Mouse (Mus musculus) spleen, embryonic (tissue): ENCODE data around the gene BC025920.
"Not testable (repeated sequence)": the region's sequence is repeated elsewhere in the genome, so short reads cannot be mapped to it uniquely, and the experiment has no call there.

Experiments used
- CTCF ChIA-PET: fragments of 350-600 bp; sonication (Branson Sonifier 250); formaldehyde crosslinking; loops from one replicate; lab custom pipeline; 2022; lab: Charles Lee

The BC025920 gene

DNA sequence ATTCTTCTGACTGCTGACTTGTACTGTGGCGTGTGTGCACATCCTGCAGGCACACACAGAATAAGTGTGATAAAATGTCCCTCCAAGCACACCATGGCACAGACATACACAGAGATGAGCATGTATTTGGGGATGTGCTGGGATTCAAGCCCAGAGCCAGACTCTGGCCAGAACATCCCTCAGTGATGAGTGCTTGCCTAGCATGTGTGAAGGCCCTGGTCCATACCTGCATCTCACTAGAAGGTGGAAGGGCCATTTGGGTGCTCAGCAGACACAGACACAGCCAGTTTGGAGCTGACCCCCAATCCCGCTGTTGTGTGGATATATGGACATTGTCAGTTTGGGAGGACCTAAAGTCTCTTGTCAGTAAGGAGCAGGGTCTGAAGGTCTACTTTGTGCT, 35.5 kb downstream of the BC025920 start:
- CTCF ChIA-PET, result no interaction called here

DNA sequence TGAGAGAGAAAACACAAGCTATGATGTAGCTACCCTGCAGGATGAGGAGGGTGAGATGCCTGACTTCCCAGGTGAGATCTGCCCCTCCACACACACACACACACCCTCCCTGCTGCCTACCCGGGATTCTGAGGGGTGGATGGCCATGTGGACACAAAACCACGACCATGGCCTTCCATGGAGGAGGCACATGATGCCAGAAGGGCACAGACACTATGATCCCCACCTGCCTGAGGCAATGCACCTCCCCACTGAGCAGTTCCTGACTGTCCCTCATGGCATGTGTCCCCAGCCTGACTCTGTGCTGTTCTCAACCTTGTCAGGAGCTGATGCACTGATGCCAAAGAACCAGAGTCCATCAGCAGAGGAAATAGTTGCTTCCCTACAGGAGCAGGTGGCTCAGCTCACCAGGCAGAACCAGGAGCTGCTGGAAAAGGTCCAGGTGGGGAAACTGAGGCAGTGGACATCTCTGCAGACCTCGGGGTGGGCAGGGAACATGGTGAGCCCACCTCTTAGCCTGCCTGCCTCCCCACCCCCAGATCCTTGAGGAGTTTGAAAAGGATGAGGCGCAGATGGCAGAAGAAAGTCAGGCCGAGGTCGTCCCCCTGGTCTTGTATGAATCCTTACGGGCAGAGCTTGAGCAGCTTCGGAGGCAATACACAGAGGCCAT, 36.0 kb downstream of the BC025920 start:
- CTCF ChIA-PET, result no interaction called here

DNA sequence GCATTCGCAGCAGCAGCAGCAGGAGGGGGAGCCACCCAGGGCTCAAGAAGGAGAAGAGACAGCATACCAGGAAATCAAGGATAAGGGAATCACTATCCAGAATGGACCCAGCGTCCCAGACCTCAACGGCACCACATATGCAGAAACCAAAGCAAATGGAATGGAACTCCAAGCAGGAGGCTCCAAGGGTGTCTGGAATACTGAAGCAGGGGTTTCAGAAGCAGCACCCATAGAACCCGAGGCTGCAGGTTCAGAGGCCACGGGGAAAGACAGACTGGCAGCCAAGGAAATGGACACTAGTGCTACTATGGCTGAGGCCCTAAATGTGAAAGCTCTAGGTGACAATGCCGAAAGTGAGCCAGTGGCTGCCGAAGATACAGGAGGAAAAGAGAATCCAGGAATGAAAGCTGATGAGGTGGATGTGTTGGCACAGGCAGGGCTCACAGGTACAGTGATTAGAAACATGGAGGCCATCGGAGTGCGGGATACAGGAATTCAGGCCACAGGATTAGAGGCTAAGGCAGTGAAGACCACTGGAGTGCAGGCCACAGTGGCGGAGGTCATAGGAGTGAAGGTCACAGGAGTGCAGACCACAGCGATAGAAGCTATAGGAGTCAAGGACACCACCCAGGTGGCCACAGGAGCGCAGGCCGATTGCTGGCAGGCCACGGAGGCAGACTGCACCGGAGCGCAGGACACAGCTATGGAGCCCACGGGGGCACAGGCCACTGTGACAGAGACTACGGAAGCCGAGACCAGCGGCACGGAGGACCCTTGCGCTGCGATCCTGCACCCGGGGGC, 36.8 kb downstream of the BC025920 start:
- CTCF ChIA-PET, result interaction anchor here (0.6 to 0.9 kb wide), 2 partner anchors 9 to 13 kb away, joined by 5 to 16 read pairs; no protein-coding TSS in a partner anchor

DNA sequence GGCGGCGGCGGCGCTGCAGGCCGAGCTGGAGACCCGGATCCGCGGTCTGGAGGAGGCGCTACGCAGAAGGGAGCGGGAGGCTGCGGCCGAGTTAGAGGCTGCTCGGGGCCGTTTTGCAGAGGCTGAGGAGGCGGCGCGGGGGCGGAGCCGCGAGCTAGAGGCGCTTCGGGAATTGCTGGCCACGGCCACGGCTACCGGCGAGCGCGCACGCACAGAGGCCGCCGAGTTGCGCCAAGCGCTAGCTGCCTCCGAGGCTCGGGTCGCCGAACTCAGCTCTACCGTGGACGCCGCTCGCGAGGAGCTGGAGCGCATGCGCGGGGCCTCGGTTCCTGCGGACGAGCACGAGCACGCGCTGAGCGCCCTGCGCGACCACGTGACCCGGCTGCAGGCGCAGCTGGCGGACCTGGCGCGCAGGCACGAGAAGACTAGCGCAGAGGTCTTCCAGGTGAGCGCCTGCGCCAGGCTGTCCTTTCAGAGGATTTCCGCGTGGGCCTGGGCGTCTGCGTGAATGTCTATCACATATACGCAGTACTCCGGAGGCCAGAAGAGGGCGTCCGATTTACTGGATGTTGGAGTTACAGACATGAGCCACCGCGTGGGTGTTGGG, 37.5 kb downstream of the BC025920 start:
- CTCF ChIA-PET, result interaction anchor here (0.6 to 0.9 kb wide), 2 partner anchors 9 to 14 kb away, joined by 5 to 16 read pairs; no protein-coding TSS in a partner anchor

DNA sequence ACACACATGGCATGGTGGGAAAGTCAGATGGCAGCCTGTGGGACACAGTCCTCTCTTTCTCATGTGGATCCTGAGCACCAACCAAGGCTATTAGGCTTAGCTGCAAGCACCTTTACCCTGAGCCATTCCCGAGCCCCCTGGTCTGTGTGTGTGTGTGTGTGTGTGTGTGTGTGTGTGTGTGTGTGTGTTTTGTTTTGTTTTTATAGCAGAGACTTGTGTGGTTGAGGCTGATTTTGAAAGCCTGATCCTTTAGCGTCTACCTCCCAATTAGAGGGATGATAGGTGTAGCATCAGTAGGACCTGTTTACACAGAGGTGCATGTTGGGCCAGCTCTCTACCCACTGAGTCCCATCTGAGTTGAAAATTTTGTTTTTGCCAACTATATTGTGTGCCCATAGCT, 38.1 kb downstream of the BC025920 start:
- CTCF ChIA-PET, result no interaction called here

DNA sequence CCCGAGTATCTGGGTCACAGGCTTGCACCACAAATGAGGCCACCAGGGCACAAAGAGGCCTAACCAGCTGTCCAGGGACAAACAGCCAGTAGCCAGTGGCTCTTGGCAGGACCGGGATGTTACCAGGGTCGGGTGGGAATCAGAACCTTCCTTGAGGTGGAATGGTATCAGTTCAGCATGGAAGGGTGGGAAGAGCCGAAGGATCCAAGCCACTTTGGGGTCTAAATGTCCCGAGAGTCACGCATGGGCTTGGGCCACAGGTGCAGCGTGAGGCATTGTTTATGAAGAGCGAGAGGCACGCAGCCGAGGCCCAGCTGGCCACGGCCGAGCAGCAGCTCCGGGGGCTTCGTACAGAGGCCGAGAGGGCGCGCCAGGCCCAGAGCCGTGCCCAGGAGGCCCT, 38.6 kb downstream of the BC025920 start:
- CTCF ChIA-PET, result no interaction called here

DNA sequence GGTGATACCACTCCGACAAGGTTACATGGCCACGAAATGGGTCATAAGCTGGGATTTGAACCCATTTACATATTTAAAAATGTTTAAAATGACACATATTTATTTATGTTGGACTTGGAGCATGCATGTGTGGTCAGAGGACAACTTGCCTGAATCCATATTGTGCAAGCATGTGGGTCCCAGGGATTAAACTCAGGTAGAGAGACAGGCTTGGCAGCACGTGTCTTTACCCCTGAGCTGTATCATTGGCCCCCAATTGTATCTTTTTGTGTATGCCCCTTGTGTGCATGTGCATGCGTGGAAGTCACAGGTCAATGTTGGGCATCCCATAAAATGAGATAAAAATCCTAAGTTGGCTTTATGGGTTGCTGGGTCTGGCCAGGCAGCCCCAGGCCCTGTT, 39.3 kb downstream of the BC025920 start:
- CTCF ChIA-PET, result no interaction called here

DNA sequence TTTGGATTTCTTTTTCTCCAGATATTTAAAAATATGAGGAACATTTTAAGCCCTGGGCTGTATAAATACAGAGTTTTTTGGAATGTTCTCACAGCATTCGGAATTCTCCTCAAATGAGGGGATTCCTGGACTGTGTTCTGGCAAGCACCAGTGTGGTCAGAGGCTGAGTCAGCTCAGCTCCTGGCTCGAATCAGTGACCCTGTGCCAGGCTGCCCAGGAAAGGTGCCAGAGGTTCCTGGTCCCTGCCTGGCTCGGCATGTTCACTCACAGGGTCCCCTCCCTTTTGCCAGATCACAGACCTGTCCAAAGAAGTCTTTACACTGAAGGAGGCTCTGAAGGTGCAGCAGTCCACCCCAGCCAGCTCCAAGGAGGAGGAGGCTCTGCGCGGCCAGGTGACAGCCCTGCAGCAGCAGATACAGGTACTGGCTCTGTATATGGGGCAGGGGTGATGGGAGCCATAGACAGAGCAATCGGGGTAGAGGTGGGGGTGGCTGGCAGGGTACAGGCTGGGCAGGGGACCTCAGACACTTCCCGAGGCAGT, 40.0 kb downstream of the BC025920 start:
- CTCF ChIA-PET, result no interaction called here

DNA sequence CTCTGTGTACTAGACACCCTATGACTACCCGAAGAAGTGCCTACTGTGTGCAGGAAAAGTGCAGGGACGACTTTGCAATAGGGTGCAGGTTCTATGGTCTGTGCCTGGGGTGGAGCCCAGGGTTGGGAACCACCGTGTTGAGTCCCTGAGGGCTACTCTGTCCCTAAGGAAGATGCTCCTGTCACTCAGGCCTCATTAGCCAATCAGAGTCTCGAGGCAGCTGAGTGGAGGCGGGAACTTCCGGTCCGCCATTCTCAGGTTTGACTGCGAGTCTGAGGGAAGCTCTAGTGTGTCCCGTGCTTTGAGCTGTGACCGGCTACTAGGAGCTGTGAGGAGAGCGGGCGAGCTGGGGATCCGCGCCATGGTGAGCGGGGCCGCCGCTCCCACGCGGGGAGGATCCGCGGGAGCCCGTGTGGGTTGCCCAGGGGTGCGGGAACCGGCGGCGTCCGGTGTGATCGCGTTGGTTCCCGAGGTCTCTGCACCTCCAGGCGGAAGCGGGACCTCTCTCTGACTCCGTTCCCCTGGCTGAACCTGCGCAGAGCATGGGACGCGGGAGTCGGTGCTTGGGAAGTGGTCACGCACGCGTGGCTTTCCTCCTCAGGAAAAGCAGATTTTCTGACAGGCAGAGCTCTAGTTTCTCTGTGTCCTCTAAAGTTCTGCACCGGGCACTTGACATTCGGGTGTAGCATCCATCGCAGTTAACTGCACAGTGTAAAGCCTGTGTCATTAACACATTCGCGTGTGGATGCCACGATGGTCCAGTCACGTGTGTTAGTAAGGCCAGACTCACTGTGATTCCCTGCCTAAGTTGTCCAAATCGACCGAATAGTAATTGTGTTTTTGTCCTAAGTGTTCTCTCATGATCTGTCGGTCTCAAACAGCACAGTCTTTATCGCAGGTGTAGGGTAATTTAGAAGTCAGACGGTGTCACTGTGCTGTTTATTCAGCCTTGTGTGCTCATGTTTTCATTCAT, 43.0 kb downstream of the BC025920 start, which contains the start of gene Gm10778:
TSS of gene Gm10778 (plus strand) at position 257 of the 973 bp plus-strand sequence.
- CTCF ChIA-PET, result not testable (repeated sequence)

DNA sequence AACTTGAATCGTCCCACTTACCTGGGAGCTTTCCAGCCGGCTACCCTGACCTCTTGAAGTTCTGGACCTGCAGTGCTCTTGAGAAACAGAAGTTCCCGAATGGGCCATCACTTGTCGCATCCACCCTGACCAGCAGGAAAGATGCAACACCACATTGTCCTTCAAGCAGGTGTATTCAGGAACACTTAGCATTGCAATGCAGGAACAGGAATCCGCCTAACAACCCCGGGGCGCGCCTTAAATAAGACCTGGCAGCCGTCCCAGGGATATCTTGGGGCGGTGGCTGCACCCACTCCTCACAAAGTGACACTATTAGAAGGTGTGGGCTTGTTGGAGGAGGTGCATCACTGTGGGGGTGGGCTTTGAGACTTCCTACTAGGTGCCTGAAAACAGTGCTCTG, 49.1 kb downstream of the BC025920 start:
- CTCF ChIA-PET, result no interaction called here

DNA sequence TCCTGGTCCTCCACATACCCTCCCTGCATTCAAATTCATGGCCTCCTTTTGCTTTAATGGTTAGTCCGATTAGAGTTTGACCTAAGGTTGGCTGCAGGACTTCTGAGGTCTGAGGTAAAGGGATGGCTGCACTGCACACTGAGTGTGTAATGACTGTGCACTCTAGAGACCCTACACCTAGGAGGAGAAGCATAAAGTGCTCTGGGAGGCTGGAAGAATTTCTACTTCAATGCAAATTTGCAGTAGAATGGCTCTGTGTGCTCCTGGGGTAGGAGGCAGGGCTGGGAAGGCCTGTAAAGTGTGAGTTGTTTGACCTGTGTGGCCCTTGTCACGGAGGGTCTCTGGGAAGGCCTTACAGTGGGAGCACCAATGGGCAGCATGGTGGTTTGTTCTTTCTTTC, 50.1 kb downstream of the BC025920 start:
- CTCF ChIA-PET, result no interaction called here
